Mouse (Mus musculus): Measurements from ENCODE around the gene Hist1h3g.
"Not testable (repeated sequence)": the region's sequence is repeated elsewhere in the genome, so short reads cannot be mapped to it uniquely, and the experiment has no call there.

DNA sequence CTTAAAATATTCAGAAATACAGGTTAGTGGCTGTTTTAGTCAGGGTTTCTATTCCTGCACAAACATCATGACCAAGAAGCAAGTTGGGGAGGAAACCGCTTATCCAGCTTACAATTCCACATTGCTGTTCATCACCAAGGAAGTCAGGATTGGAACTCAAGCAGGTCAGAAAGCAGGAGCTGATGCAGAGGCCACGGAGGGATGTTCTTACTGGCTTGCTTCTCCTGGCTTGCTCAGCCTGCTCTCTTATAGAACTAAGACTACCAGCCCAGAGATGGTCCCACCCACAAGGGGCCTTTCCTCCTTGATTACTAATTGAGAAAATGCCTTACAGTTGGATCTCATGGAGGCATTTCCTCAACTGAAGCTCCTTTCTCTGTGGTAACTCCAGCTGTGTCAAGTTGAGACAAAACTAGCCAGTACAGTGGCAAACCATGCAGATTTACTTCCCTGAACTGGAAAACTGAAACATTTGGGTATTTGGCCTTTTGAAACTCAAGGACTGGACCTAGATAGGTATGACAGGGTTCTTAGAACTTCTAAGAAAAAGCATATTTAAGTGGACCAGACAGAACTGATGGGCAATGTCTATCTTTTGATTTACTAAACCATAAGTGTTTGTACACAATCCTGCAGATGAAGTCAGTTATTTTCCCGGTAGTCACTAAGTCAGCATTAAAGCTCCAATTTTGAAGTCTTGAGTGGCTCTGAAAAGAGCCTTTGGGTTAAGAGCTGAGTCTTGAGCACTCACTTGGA, 7.2 kb downstream of the Hist1h3g start:
- TF ChIP-seq CTCF (IDR thresholded peaks at IDR 0.05; ENCODE audit: control insufficient read depth, insufficient read depth, low read length); POLR2A (IDR thresholded peaks at IDR 0.05; ENCODE audit: borderline replicate concordance, control insufficient read depth, low read depth, low read length): not testable (repeated sequence)

Measured in bone marrow, adult 2 months (tissue).